Mouse (Mus musculus) adrenal gland, adult 18-20 months (tissue): ENCODE measurements around the gene Smco4. TPM values are rescaled to one million over a fixed set of nuclear protein-coding genes. Genes with fewer than 3 reads are reported as not detected.

Experiments used
- total RNA-seq, 2 experiments: library from RNA; stranded (reverse); gene quantifications; 1 replicate in 1 of 2; 2 replicates in 1 of 2; pipeline ENCODE4 v1.2.3; 2021

Gene Smco4
- total RNA-seq, 2 experiments from 2014 or later: 16.6 to 28.7 TPM

Other genes starting within 250 kb of the Smco4 start
- gene Med17, start 213.5 kb upstream of the Smco4 start, total RNA-seq: 10 to 100 TPM; 29.6 to 33.0 TPM
- gene Taf1d, start 187.2 kb upstream of the Smco4 start, total RNA-seq: 100 to 1,000 TPM in 1 of 2 experiments, 10 to 100 TPM in 1; 78.8 to 108 TPM
- gene 4931406C07Rik, start 187.0 kb upstream of the Smco4 start, total RNA-seq: 100 to 1,000 TPM; 123 to 169 TPM
- gene Cep295, start 135.6 kb upstream of the Smco4 start, total RNA-seq: 1 to 10 TPM; 6.1 to 9.2 TPM
- gene Deup1, start 134.5 kb downstream of the Smco4 start, total RNA-seq: under 1 TPM in 1 of 2 experiments, not detected in 1; 0.29 TPM
- gene Slc36a4, start 216.3 kb downstream of the Smco4 start, total RNA-seq: 10 to 100 TPM; 22.4 to 36.5 TPM